In genomic region chr15:31264827-31265226, GRCm38 (mm10) we compare ENCODE assay signal across 8 mouse cellular contexts. TPM values are rescaled to one million over a fixed set of nuclear protein-coding genes. Genes with fewer than 3 reads are reported as not detected.
DNase-seq lines count a peak whose midpoint lies in the region; ATAC-seq and TF ChIP-seq lines count a peak whose summit lies in the region.

No protein-coding gene starts in this region.

- DNase-seq in A20 (ENCODE audit: low read depth, low spot score), result peak; percentile 87
- DNase-seq in fibroblast of lung, adult 2 months (ENCODE audit: low read depth), result peak; percentile 56
- DNase-seq in kidney, postnatal 14 days, result peak; percentile 85
- DNase-seq in liver, embryonic 13.5 days, result peak; percentile 13

- H3K9me3 ChIP-seq in heart, embryonic 15.5 days (replicated peaks), result no peaks in the 10 kb centered on the region
- H3K9me3 ChIP-seq in liver, embryonic 13.5 days (replicated peaks), result no peaks in the 10 kb centered on the region
- no peaks in the 10 kb centered on the region for H3K9me3 ChIP-seq in neural tube, embryonic 12.5 days
- no peaks in the 10 kb centered on the region for H3K9me3 ChIP-seq in stomach, embryonic 16.5 days (replicated peaks; ENCODE audit: control insufficient read depth, low read length)

- whole genome bisulfite sequencing in bone marrow, adult 2 months, result 62% methylated on average over 6 of the region's 6 CpGs
- WGBS in heart, embryonic 15.5 days, result 34% methylated on average over 6 of the region's 6 CpGs
- 33% methylated on average over 6 of the region's 6 CpGs for WGBS in liver, embryonic 13.5 days (ENCODE audit: insufficient replicate concordance)
- 28% methylated on average over 6 of the region's 6 CpGs for whole genome bisulfite sequencing in neural tube, embryonic 12.5 days
- WGBS in stomach, embryonic 16.5 days, result 28% methylated on average over 6 of the region's 6 CpGs

- TF ChIP-seq CTCF in bone marrow, adult 2 months (IDR thresholded peaks at IDR 0.05; ENCODE audit: control insufficient read depth, insufficient read depth, low read length), result peak; percentile 83

- no peaks in the 10 kb centered on the region for H3K4me1 ChIP-seq in bone marrow, adult 2 months (ENCODE audit: control insufficient read depth, insufficient read depth, low read length)
- H3K4me1 ChIP-seq in heart, embryonic 15.5 days (replicated peaks), result no peaks in the 10 kb centered on the region
- peaks cover 7% of the 10 kb centered on the region; the same call in 1 of the 2 replicates for H3K4me1 ChIP-seq in liver, embryonic 13.5 days (replicated peaks)
- H3K4me1 ChIP-seq in neural tube, embryonic 12.5 days, result no peaks in the 10 kb centered on the region
- no peaks in the 10 kb centered on the region for H3K4me1 ChIP-seq in stomach, embryonic 16.5 days (ENCODE audit: control insufficient read depth, insufficient read depth, low read length)

- H3K4me3 ChIP-seq in bone marrow, adult 2 months (replicated peaks; ENCODE audit: control insufficient read depth, low read depth, low read length), result no peak overlapping the region
- no peak overlapping the region for H3K4me3 ChIP-seq in heart, embryonic 15.5 days
- H3K4me3 ChIP-seq in liver, embryonic 13.5 days (replicated peaks), result no peak overlapping the region
- H3K4me3 ChIP-seq in neural tube, embryonic 12.5 days, result no peak overlapping the region
- H3K4me3 ChIP-seq in stomach, embryonic 16.5 days (replicated peaks; ENCODE audit: low read length), result no peak overlapping the region

- TF ChIP-seq POLR2A in bone marrow, adult 2 months (IDR thresholded peaks at IDR 0.05; ENCODE audit: borderline replicate concordance, control insufficient read depth, low read depth, low read length), result no peak

- no peaks in the 10 kb centered on the region for H3K27me3 ChIP-seq in heart, embryonic 15.5 days
- H3K27me3 ChIP-seq in liver, embryonic 13.5 days, result no peaks in the 10 kb centered on the region
- H3K27me3 ChIP-seq in neural tube, embryonic 12.5 days (replicated peaks), result no peaks in the 10 kb centered on the region
- no peaks in the 10 kb centered on the region for H3K27me3 ChIP-seq in stomach, embryonic 16.5 days (ENCODE audit: control insufficient read depth, insufficient read depth, low read length)

- 0 out of 2 replicates have a peak, but pooled peaks have one; percentile 51 for ATAC-seq in heart, embryonic 15.5 days (replicated peaks; ENCODE audit: insufficient number of reproducible peaks, insufficient read depth, low FRiP score, low read depth)
- ATAC-seq in liver, embryonic 13.5 days (ENCODE audit: low read depth), result peak; percentile 55; the same call in 1 of the 2 replicates
- ATAC-seq in neural tube, embryonic 12.5 days (ENCODE audit: low FRiP score, low read depth), result peak; percentile 88
- ATAC-seq in stomach, embryonic 16.5 days (ENCODE audit: insufficient read depth, low FRiP score), result peak; percentile 48; the same call in 1 of the 2 replicates

- no peaks in the 10 kb centered on the region for H3K36me3 ChIP-seq in heart, embryonic 15.5 days
- no peaks in the 10 kb centered on the region for H3K36me3 ChIP-seq in liver, embryonic 13.5 days
- no peaks in the 10 kb centered on the region for H3K36me3 ChIP-seq in neural tube, embryonic 12.5 days
- H3K36me3 ChIP-seq in stomach, embryonic 16.5 days (ENCODE audit: control insufficient read depth, insufficient read depth, low read length), result no peaks in the 10 kb centered on the region

- no peak overlapping the region for H3K4me2 ChIP-seq in heart, embryonic 15.5 days
- no peak overlapping the region for H3K4me2 ChIP-seq in liver, embryonic 13.5 days
- H3K4me2 ChIP-seq in neural tube, embryonic 12.5 days (replicated peaks), result no peak overlapping the region
- H3K4me2 ChIP-seq in stomach, embryonic 16.5 days (ENCODE audit: low read depth, low read length), result no peak overlapping the region

- H3K27ac ChIP-seq in bone marrow, adult 2 months (ENCODE audit: control insufficient read depth, insufficient read depth, low read depth, low read length, poor library complexity), result no peak overlapping the region
- no peak overlapping the region for H3K27ac ChIP-seq in heart, embryonic 15.5 days
- H3K27ac ChIP-seq in liver, embryonic 13.5 days, result no peak overlapping the region
- H3K27ac ChIP-seq in neural tube, embryonic 12.5 days, result no peak overlapping the region
- no peak overlapping the region for H3K27ac ChIP-seq in stomach, embryonic 16.5 days (ENCODE audit: low read length)

- H3K9ac ChIP-seq in heart, embryonic 15.5 days, result no peak overlapping the region
- H3K9ac ChIP-seq in liver, embryonic 13.5 days, result no peak overlapping the region
- H3K9ac ChIP-seq in neural tube, embryonic 12.5 days, result no peak overlapping the region
- no peak overlapping the region for H3K9ac ChIP-seq in stomach, embryonic 16.5 days (ENCODE audit: low read length)

RNA-seq across cellular contexts. Expression of gene Dap, which starts 40.7 kb away (rescaled TPM):
- 44.3 and 56.9 TPM in 2 replicates for polyA plus RNA-seq in bone marrow, adult 2 months (2011; ENCODE audit: insufficient read depth, insufficient read length, low replicate concordance, missing spikeins)
- 51.6 and 52.8 TPM in 2 replicates for polyA plus RNA-seq in heart, embryonic 15.5 days (2015; fragmentation: Nextera tagmentation; extraction: Ambion mirVana)
- 40.4 and 46.6 TPM in 2 replicates for polyA plus RNA-seq in liver, embryonic 13.5 days (2015; fragmentation: Nextera tagmentation; extraction: Ambion mirVana)
- 44.0 and 44.5 TPM in 2 replicates for polyA plus RNA-seq in neural tube, embryonic 12.5 days (2016; fragmentation: Nextera tagmentation; extraction: Ambion mirVana)
- 110 and 114 TPM in 2 replicates for polyA plus RNA-seq in stomach, embryonic 16.5 days (2015; fragmentation: Nextera tagmentation; extraction: Ambion mirVana)

Comparison
In these comparisons a context has a peak if more than half of its experiments do, and no peak if none do; other contexts are left out.
1. DNase-seq: peak in every context shown above with its lines; median percentile 87 in A20; 85 in kidney, postnatal 14 days; 56 in fibroblast of lung, adult 2 months; 13 in liver, embryonic 13.5 days.